10 mouse cellular contexts compared by ENCODE assay signal in the genomic region with DNA sequence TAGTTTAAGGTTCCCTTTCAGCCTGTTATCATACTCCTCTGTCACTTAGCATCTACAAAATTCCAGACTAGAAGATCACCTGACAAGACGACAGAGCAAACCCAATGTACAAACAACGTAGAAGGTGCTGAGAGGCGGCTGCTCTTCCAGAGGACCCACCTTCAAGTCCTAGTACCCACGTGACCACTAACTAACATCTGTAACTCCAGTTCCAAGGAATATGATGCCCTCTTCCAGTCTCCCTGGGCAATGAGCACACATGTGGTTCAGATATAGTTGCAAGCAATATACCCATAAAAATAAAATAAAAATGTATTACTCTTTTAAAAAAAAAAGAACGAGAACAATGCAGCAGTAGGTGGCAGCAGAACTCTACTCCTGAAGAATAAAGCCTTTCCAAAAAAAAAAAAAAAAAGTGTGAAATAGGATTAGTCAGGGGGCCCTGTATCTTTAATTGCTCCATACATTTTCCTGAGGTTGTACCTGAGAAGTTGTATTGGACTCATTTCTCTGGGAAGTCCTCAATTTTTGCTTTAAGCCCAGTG. TPM values are rescaled to one million over a fixed set of nuclear protein-coding genes. Genes with fewer than 3 reads are reported as not detected.
DNase-seq lines count a peak whose midpoint lies in the region; ATAC-seq and TF ChIP-seq lines count a peak whose summit lies in the region.
"Had no signal": no experiment of that assay in that cellular context is flagged by ENCODE, and none has a peak within 500 bp of the region (broad histone marks: within the 10 kb centered on the region; RNA-seq: fewer than 3 reads in every experiment).

No protein-coding gene starts in this region.

- no peak overlapping the region for H3K4me2 ChIP-seq in forebrain, embryonic 14.5 days (ENCODE audit: low read length)
- H3K4me2 ChIP-seq in forebrain, embryonic 11.5 days (ENCODE audit: low read depth, low read length, severe bottlenecking), result no peak overlapping the region
- H3K4me2 ChIP-seq in neural tube, embryonic 15.5 days, result no peak overlapping the region
- H3K4me2 ChIP-seq: hindbrain, embryonic 15.5 days had no signal

- H3K9me3 ChIP-seq in forebrain, embryonic 14.5 days (replicated peaks; ENCODE audit: control insufficient read depth, low read length), result no peaks in the 10 kb centered on the region
- H3K9me3 ChIP-seq in forebrain, embryonic 11.5 days (ENCODE audit: control insufficient read depth, low read length), result no peaks in the 10 kb centered on the region
- H3K9me3 ChIP-seq in neural tube, embryonic 15.5 days (replicated peaks), result no peaks in the 10 kb centered on the region
- H3K9me3 ChIP-seq: hindbrain, embryonic 15.5 days had no signal

- no peak overlapping the region for H3K9ac ChIP-seq in forebrain, embryonic 14.5 days (ENCODE audit: low read length)
- no peak overlapping the region for H3K9ac ChIP-seq in forebrain, embryonic 11.5 days (ENCODE audit: low read length)
- H3K9ac ChIP-seq in neural tube, embryonic 15.5 days (replicated peaks), result no peak overlapping the region
- H3K9ac ChIP-seq: hindbrain, embryonic 15.5 days had no signal

- TF ChIP-seq POLR2A in brain, embryonic 14.5 days (IDR thresholded peaks at IDR 0.05; ENCODE audit: borderline replicate concordance, extremely low read depth, insufficient read depth, insufficient read length, poor library complexity, severe bottlenecking), result no peak

- no peaks in the 10 kb centered on the region for H3K27me3 ChIP-seq in forebrain, embryonic 14.5 days (replicated peaks; ENCODE audit: control insufficient read depth, insufficient read depth, low read length)
- no peaks in the 10 kb centered on the region for H3K27me3 ChIP-seq in forebrain, embryonic 11.5 days (ENCODE audit: control insufficient read depth, insufficient read depth, low read length)
- no peaks in the 10 kb centered on the region for H3K27me3 ChIP-seq in neural tube, embryonic 15.5 days (replicated peaks)
- H3K27me3 ChIP-seq: hindbrain, embryonic 15.5 days had no signal

- WGBS in forebrain, embryonic 14.5 days, result 46% methylated on average over 5 of the region's 5 CpGs
- WGBS in forebrain, embryonic 11.5 days, result 48% methylated on average over 5 of the region's 5 CpGs
- 47% methylated on average over 5 of the region's 5 CpGs for WGBS in neural tube, embryonic 15.5 days

- H3K4me1 ChIP-seq in forebrain, embryonic 14.5 days (ENCODE audit: control insufficient read depth, insufficient read depth, low read length), result no peaks in the 10 kb centered on the region
- no peaks in the 10 kb centered on the region for H3K4me1 ChIP-seq in forebrain, embryonic 11.5 days (replicated peaks; ENCODE audit: control insufficient read depth, insufficient read depth, low read length)
- no peaks in the 10 kb centered on the region for H3K4me1 ChIP-seq in neural tube, embryonic 15.5 days
- H3K4me1 ChIP-seq: hindbrain, embryonic 15.5 days had no signal

- peak; percentile 88 for TF ChIP-seq CTCF in layer of hippocampus, adult 2 months (conservative IDR thresholded peaks at IDR 0.05)
- TF ChIP-seq CTCF in brain, embryonic 14.5 days (IDR thresholded peaks at IDR 0.05; ENCODE audit: borderline replicate concordance, extremely low read depth, insufficient read depth, insufficient read length), result no peak

- H3K36me3 ChIP-seq in forebrain, embryonic 14.5 days (ENCODE audit: control insufficient read depth, insufficient read depth, low read length), result peaks cover under 1% of the 10 kb centered on the region; the same call in 1 of the 2 replicates
- no peaks in the 10 kb centered on the region for H3K36me3 ChIP-seq in forebrain, embryonic 11.5 days (ENCODE audit: control insufficient read depth, insufficient read depth, low read length)
- no peaks in the 10 kb centered on the region for H3K36me3 ChIP-seq in neural tube, embryonic 15.5 days
- H3K36me3 ChIP-seq: hindbrain, embryonic 15.5 days had no signal

- H3K27ac ChIP-seq in forebrain, embryonic 14.5 days (ENCODE audit: low read depth, low read length), result no peak overlapping the region
- no peak overlapping the region for H3K27ac ChIP-seq in forebrain, embryonic 11.5 days (ENCODE audit: low read depth, low read length)
- H3K27ac ChIP-seq in layer of hippocampus, adult 2 months, result no peak overlapping the region
- H3K27ac ChIP-seq in neural tube, embryonic 15.5 days (replicated peaks), result no peak overlapping the region
- H3K27ac ChIP-seq: hindbrain, embryonic 15.5 days; macrophage had no signal

- ATAC-seq in forebrain, embryonic 14.5 days, result no peak
- ATAC-seq in forebrain, embryonic 11.5 days (replicated peaks; ENCODE audit: low FRiP score), result no peak
- no peak for ATAC-seq in neural tube, embryonic 15.5 days (ENCODE audit: low FRiP score)

- H3K4me3 ChIP-seq in forebrain, embryonic 14.5 days (ENCODE audit: low read depth, low read length), result no peak overlapping the region
- H3K4me3 ChIP-seq in forebrain, embryonic 11.5 days (ENCODE audit: low read depth, low read length), result no peak overlapping the region
- H3K4me3 ChIP-seq in layer of hippocampus, adult 2 months, result no peak overlapping the region
- H3K4me3 ChIP-seq in neural tube, embryonic 15.5 days (replicated peaks), result no peak overlapping the region
- H3K4me3 ChIP-seq: hindbrain, embryonic 15.5 days had no signal

- peak; percentile 56 for DNase-seq in forebrain, embryonic 14.5 days (ENCODE audit: low spot score)
- no peak for DNase-seq in forebrain, embryonic 11.5 days (ENCODE audit: low spot score)
- no peak for DNase-seq in layer of hippocampus, adult 2 months (ENCODE audit: low spot score in 2 of 2)
- DNase-seq in layer of hippocampus, adult 11-12 months (ENCODE audit: low spot score), result no peak
- peak; percentile 67 for DNase-seq in 3T3-L1 (ENCODE audit: low read depth, low spot score)
- DNase-seq in brain, embryonic 14.5 days (ENCODE audit: low read depth), result peak; percentile 56
- no peak for DNase-seq in gastrocnemius, adult 8-10 months (ENCODE audit: low spot score in 2 of 2)

RNA-seq across cellular contexts. Expression of gene Traf6, which starts 27.8 kb away (rescaled TPM):
- 12.8 and 13.1 TPM in 2 replicates for polyA plus RNA-seq in forebrain, embryonic 14.5 days (2014; fragmentation: Nextera tagmentation; extraction: Ambion mirVana)
- polyA plus RNA-seq in forebrain, embryonic 11.5 days (2014; fragmentation: Nextera tagmentation; extraction: Ambion mirVana), result 24.2 and 24.5 TPM in 2 replicates
- 10 to 100 TPM; 14.1 to 16.8 TPM for total RNA-seq in layer of hippocampus, adult 2 months (2021)
- polyA plus RNA-seq in brain, embryonic 14.5 days (2012; rRNA removed), result 15.1 and 15.9 TPM in 2 replicates
- polyA plus RNA-seq in neural tube, embryonic 15.5 days (2015; fragmentation: Nextera tagmentation; extraction: Ambion mirVana), result 4.0 and 5.5 TPM in 2 replicates
- total RNA-seq in gastrocnemius, adult 8-10 months (2022), result 10 to 100 TPM in 3 of 4 experiments, 1 to 10 TPM in 1; 9.4 to 13.3 (median 10.7) TPM

RNA-seq across cellular contexts. Expression of gene B230118H07Rik, which starts 56.7 kb away (rescaled TPM):
- 50.2 and 58.8 TPM in 2 replicates for polyA plus RNA-seq in forebrain, embryonic 14.5 days (2014; fragmentation: Nextera tagmentation; extraction: Ambion mirVana)
- polyA plus RNA-seq in forebrain, embryonic 11.5 days (2014; fragmentation: Nextera tagmentation; extraction: Ambion mirVana), result 60.7 and 60.8 TPM in 2 replicates
- 10 to 100 TPM; 32.0 to 32.3 TPM for total RNA-seq in layer of hippocampus, adult 2 months (2021)
- polyA plus RNA-seq in brain, embryonic 14.5 days (2012; rRNA removed), result 19.1 and 20.2 TPM in 2 replicates
- 50.1 and 53.8 TPM in 2 replicates for polyA plus RNA-seq in neural tube, embryonic 15.5 days (2015; fragmentation: Nextera tagmentation; extraction: Ambion mirVana)
- total RNA-seq in gastrocnemius, adult 8-10 months (2022), result 100 to 1,000 TPM in 2 of 4 experiments, 10 to 100 TPM in 2; 80.6 to 111 (median 96.6) TPM

RNA-seq across cellular contexts. Expression of gene Rag1, which starts 56.7 kb away (rescaled TPM):
- 0.07 and 0.13 TPM in 2 replicates for polyA plus RNA-seq in forebrain, embryonic 14.5 days (2014; fragmentation: Nextera tagmentation; extraction: Ambion mirVana)
- polyA plus RNA-seq in forebrain, embryonic 11.5 days (2014; fragmentation: Nextera tagmentation; extraction: Ambion mirVana), result 0.08 and 0.27 TPM in 2 replicates
- total RNA-seq in layer of hippocampus, adult 2 months (2021), result under 1 TPM; 0.15 to 0.25 TPM
- 0.11 and 0.16 TPM in 2 replicates for polyA plus RNA-seq in brain, embryonic 14.5 days (2012; rRNA removed)
- polyA plus RNA-seq in neural tube, embryonic 15.5 days (2015; fragmentation: Nextera tagmentation; extraction: Ambion mirVana), result 0.04 and 11.6 TPM in 2 replicates
- not detected for total RNA-seq in gastrocnemius, adult 8-10 months (2022)
- polyA plus RNA-seq: macrophage had no signal

Comparison
In these comparisons a context has a peak if more than half of its experiments do, and no peak if none do; other contexts are left out.
1. DNase-seq: peak in forebrain, embryonic 14.5 days (single experiment), 3T3-L1 (single experiment) and brain, embryonic 14.5 days (single experiment); none in forebrain, embryonic 11.5 days (single experiment), layer of hippocampus, adult 2 months (0 of 2), layer of hippocampus, adult 11-12 months (single experiment) and gastrocnemius, adult 8-10 months (0 of 2).